Mouse (Mus musculus): ENCODE measurements around the gene Pigh. TPM values are rescaled to one million over a fixed set of nuclear protein-coding genes. Genes with fewer than 3 reads are reported as not detected.

Gene Pigh
- polyA plus RNA-seq, 1 experiment from 2014 or later: 24.3 TPM

GRCm38 (mm10) chr12:79060766-79061652 lies 28.4 kb downstream of the Pigh start:
- no peak for ATAC-seq
- Histone ChIP-seq H3K27me3 (no peaks in the 10 kb centered on the region), H3K4me3 (no peak overlapping the region), H3K4me2 (no peak overlapping the region), H3K4me1 (no peaks in the 10 kb centered on the region), H3K9ac (no peak overlapping the region), H3K9me3 (replicated peaks) (no peaks in the 10 kb centered on the region), H3K36me3 (ENCODE audit: poor library complexity, severe bottlenecking) (peaks cover 42% of the 10 kb centered on the region), H3K27ac (no peak overlapping the region)
- WGBS: 87% methylated on average over 7 of the region's 7 CpGs

DNA sequence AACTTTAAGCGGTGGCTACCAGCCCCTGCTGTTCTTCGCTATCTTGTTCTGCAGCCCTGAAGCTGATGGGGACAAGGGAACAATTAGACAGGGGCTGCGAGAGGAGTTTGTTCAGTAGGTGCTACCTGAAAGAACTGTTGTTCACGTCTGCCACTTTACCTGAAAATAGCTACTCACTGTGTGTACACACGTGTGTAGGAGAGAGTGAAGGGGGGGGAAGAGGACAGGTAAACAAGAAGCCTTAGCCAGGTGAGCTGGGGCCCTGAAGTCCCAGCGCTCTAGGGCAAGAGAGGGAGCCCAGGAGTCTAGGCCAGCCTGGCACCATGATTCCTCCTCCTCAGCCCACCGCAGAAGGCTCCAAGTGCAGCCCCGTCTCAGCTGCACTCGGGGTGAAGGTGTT lies 29.3 kb downstream of the Pigh start:
- no peaks in the 10 kb centered on the region for H3K9me3 ChIP-seq (replicated peaks)
- ATAC-seq: no peak
- no peak overlapping the region for H3K4me3 ChIP-seq
- no peak overlapping the region for H3K4me2 ChIP-seq
- no peak overlapping the region for H3K27ac ChIP-seq
- H3K36me3 ChIP-seq (ENCODE audit: poor library complexity, severe bottlenecking): peaks cover 40% of the 10 kb centered on the region
- WGBS: 93% methylated on average over 9 of the region's 9 CpGs
- H3K9ac ChIP-seq: no peak overlapping the region
- no peaks in the 10 kb centered on the region for H3K4me1 ChIP-seq
- H3K27me3 ChIP-seq: no peaks in the 10 kb centered on the region

- H3K4me3 ChIP-seq: no peak overlapping the region
- H3K4me2 ChIP-seq: no peak overlapping the region
- no peak for ATAC-seq
- H3K4me1 ChIP-seq: no peaks in the 10 kb centered on the region
- peaks cover 41% of the 10 kb centered on the region for H3K36me3 ChIP-seq (ENCODE audit: poor library complexity, severe bottlenecking)
- H3K9ac ChIP-seq: no peak overlapping the region
- no peak overlapping the region for H3K27ac ChIP-seq
- no peaks in the 10 kb centered on the region for H3K27me3 ChIP-seq
- WGBS: 77% methylated on average over 6 of the region's 6 CpGs
- no peaks in the 10 kb centered on the region for H3K9me3 ChIP-seq (replicated peaks)
These were observed 29.9 kb downstream of the Pigh start for GRCm38 (mm10) chr12:79059573-79059972.

- WGBS: 94% methylated on average over 7 of the region's 7 CpGs
- no peak overlapping the region for H3K9ac ChIP-seq
- H3K4me1 ChIP-seq: no peaks in the 10 kb centered on the region
- H3K4me2 ChIP-seq: no peak overlapping the region
- no peak for ATAC-seq
- no peaks in the 10 kb centered on the region for H3K9me3 ChIP-seq (replicated peaks)
- H3K4me3 ChIP-seq: no peak overlapping the region
- H3K27me3 ChIP-seq: no peaks in the 10 kb centered on the region
- H3K27ac ChIP-seq: no peak overlapping the region
- H3K36me3 ChIP-seq (ENCODE audit: poor library complexity, severe bottlenecking): peaks cover 34% of the 10 kb centered on the region
These were observed 34.2 kb downstream of the Pigh start for GRCm38 (mm10) chr12:79055276-79055675.

DNA sequence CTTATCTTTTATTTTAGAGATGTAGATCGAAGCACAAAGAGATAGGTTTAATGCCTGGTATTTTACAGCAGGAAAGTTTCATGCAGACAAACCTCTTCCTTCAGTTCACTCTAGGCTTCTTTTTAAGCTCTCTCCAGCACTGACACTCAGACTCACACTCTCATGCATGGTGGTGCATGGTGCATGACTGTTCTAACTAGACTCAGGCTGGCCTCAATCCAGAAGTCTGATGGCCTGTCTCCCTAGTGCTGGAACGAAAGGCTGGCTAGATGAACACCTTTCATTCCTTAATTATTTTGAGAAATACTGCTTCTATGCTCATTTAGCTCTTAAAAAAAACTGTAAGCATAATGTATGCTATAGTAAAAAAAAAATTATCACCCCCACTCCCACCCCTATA lies 37.4 kb downstream of the Pigh start:
- Histone ChIP-seq H3K27me3 (no peaks in the 10 kb centered on the region), H3K9me3 (replicated peaks) (no peaks in the 10 kb centered on the region), H3K9ac (no peak overlapping the region), H3K27ac (no peak overlapping the region), H3K4me1 (no peaks in the 10 kb centered on the region), H3K36me3 (ENCODE audit: poor library complexity, severe bottlenecking) (peaks cover 36% of the 10 kb centered on the region), H3K4me3 (no peak overlapping the region), H3K4me2 (no peak overlapping the region)
- WGBS: 75% methylated on average over 2 of the region's 2 CpGs
- no peak for ATAC-seq

- 86% methylated on average over 3 of the region's 3 CpGs for WGBS
These were observed 38.8 kb downstream of the Pigh start for GRCm38 (mm10) chr12:79050545-79051212.

DNA sequence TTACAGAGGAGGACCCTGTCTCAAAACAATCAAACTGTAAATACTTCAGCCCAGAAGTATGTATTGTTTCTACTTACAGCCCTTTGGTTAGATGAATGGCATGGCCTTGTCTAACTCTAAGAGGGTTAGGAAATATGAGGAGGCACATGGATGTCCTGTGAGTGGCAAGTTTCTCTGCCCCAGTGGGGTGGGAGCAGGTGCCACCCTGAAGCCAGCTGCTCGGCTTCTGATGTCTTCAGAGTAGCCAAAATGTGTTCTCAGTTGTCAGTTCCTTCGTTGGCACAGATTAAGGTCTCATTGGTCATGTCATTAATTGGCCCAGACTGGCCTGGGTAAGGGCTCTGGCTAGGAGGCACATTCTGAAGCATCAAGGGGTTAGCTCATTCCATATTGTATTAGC lies 39.6 kb downstream of the Pigh start:
- 84% methylated on average over 2 of the region's 2 CpGs for WGBS
- Histone ChIP-seq H3K9me3 (replicated peaks) (no peaks in the 10 kb centered on the region), H3K4me2 (no peak overlapping the region), H3K4me1 (no peaks in the 10 kb centered on the region), H3K36me3 (ENCODE audit: poor library complexity, severe bottlenecking) (peaks cover 34% of the 10 kb centered on the region), H3K9ac (no peak overlapping the region), H3K4me3 (no peak overlapping the region), H3K27me3 (no peaks in the 10 kb centered on the region), H3K27ac (no peak overlapping the region)
- ATAC-seq: no peak

More at GRCm38 (mm10) chr12:79050545-79051212, 38.8 kb downstream of the Pigh start:
- H3K27ac ChIP-seq: no peak overlapping the region
- H3K9me3 ChIP-seq (replicated peaks): no peaks in the 10 kb centered on the region
- no peak for ATAC-seq
- no peak overlapping the region for H3K4me3 ChIP-seq
- H3K4me2 ChIP-seq: no peak overlapping the region
- H3K9ac ChIP-seq: no peak overlapping the region
- H3K4me1 ChIP-seq: no peaks in the 10 kb centered on the region
- H3K36me3 ChIP-seq (ENCODE audit: poor library complexity, severe bottlenecking): peaks cover 35% of the 10 kb centered on the region
- H3K27me3 ChIP-seq: no peaks in the 10 kb centered on the region

DNA sequence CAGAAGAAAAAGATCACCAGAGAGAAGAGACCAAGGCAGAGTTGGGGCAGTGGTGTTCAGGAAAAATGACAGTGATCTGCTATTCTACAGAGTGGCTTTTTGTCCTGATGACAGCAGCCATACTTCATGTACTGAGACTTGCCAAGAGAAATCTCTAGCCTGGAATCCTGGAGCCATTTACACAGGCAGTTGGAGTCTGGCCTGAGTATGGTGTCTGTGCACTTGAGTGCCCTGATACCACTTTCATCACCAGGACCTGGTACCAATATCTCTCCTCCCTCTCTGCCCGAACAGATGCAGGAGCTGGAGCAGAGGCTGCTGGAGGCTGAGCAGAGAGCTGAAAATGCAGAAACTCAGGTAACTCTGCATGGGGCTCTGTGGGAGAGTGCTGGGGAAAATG lies 40.6 kb downstream of the Pigh start:
- Histone ChIP-seq H3K9ac (no peak overlapping the region), H3K4me1 (no peaks in the 10 kb centered on the region), H3K27me3 (no peaks in the 10 kb centered on the region), H3K4me3 (no peak overlapping the region), H3K27ac (no peak overlapping the region), H3K36me3 (ENCODE audit: poor library complexity, severe bottlenecking) (peaks cover 27% of the 10 kb centered on the region), H3K4me2 (no peak overlapping the region), H3K9me3 (replicated peaks) (no peaks in the 10 kb centered on the region)
- WGBS: 80% methylated on average over 1 of the region's 1 CpGs
- no peak for ATAC-seq

DNA sequence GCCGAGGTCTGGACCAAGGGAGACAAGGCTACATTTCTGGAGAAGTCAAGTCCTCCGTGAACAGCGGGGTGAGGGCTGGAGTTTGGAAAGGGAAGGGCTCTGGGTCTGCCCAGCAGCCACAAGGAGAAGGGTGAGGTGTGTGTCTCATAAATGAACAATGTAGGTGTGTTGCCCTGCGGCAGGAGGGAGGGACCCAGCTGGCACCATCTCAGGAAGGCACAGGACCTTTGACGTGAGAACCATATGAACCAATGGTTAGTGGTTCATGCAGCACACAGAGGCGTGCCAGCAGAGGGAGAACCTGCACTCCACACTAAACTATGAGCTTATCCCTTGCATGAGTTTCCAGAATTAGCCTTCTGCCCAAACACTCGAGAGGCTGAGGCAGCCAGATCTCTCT lies 42.2 kb downstream of the Pigh start:
- peaks cover 25% of the 10 kb centered on the region for H3K36me3 ChIP-seq (ENCODE audit: poor library complexity, severe bottlenecking)
- no peaks in the 10 kb centered on the region for H3K9me3 ChIP-seq (replicated peaks)
- 90% methylated on average over 7 of the region's 7 CpGs for WGBS
- H3K27me3 ChIP-seq: no peaks in the 10 kb centered on the region
- no peak overlapping the region for H3K4me2 ChIP-seq
- H3K4me3 ChIP-seq: no peak overlapping the region
- no peak for ATAC-seq
- H3K9ac ChIP-seq: no peak overlapping the region
- H3K27ac ChIP-seq: no peak overlapping the region
- H3K4me1 ChIP-seq: no peaks in the 10 kb centered on the region

DNA sequence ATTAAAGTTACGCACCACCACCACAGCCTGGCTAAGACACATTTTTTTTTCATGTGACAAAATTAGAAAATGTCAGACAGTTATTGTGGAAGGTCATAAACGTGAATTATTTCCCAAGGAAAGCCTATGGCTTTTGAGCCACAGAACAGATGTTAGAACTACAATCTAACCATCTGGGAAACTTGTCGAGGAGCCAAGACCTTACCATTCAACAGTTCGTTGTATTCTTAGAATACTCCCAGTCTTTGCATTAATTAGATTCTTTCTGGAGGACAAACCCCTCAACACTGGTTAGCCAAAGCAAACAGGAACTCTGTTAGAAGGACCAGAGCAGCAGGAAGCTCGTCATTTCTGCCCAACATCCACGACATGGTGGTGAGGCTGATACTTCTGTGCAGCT lies 43.3 kb downstream of the Pigh start:
- Histone ChIP-seq H3K9ac (no peak overlapping the region), H3K4me2 (no peak overlapping the region), H3K4me3 (no peak overlapping the region), H3K4me1 (no peaks in the 10 kb centered on the region), H3K27me3 (no peaks in the 10 kb centered on the region), H3K36me3 (ENCODE audit: poor library complexity, severe bottlenecking) (peaks cover 32% of the 10 kb centered on the region), H3K9me3 (replicated peaks) (no peaks in the 10 kb centered on the region), H3K27ac (no peak overlapping the region)
- no peak for ATAC-seq
- 64% methylated on average over 6 of the region's 6 CpGs for WGBS

DNA sequence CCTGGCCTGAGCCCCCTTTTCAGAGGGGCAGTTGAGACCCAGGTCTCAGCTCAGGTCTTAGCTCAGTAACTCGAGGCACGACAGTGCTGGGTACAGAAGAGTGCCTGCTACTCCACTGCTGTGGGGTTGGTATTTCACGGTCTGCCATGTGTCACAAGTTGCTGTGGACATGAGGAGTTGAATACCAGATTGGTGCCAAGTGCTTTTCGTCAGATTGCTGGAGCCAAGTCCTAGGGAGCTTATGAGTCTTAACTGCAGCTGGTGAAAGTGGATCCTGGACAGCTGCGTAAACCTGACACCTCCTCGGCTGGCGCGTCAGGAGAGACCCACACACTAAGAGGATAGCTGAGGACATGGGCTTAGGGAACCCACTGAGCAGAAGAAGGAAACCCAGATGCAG lies 44.8 kb downstream of the Pigh start:
- peaks cover 30% of the 10 kb centered on the region for H3K36me3 ChIP-seq (ENCODE audit: poor library complexity, severe bottlenecking)
- H3K4me2 ChIP-seq: no peak overlapping the region
- H3K27me3 ChIP-seq: no peaks in the 10 kb centered on the region
- H3K9ac ChIP-seq: no peak overlapping the region
- no peak overlapping the region for H3K4me3 ChIP-seq
- H3K27ac ChIP-seq: no peak overlapping the region
- no peaks in the 10 kb centered on the region for H3K9me3 ChIP-seq (replicated peaks)
- H3K4me1 ChIP-seq: no peaks in the 10 kb centered on the region
- no peak for ATAC-seq
- 94% methylated on average over 8 of the region's 8 CpGs for WGBS

GRCm38 (mm10) chr12:79041436-79041835 lies 48.0 kb downstream of the Pigh start:
- ATAC-seq: no peak

More at GRCm38 (mm10) chr12:79041436-79041835, 48.0 kb downstream of the Pigh start:
- no peak overlapping the region for H3K4me2 ChIP-seq
- peaks cover 23% of the 10 kb centered on the region for H3K36me3 ChIP-seq (ENCODE audit: poor library complexity, severe bottlenecking)
- H3K9me3 ChIP-seq (replicated peaks): no peaks in the 10 kb centered on the region
- no peak overlapping the region for H3K27ac ChIP-seq
- H3K27me3 ChIP-seq: no peaks in the 10 kb centered on the region
- no peak overlapping the region for H3K9ac ChIP-seq
- H3K4me1 ChIP-seq: no peaks in the 10 kb centered on the region
- H3K4me3 ChIP-seq: no peak overlapping the region
